ENCODE assay signal across 22 mouse cellular contexts in genomic region chr4:63440262-63440661, GRCm38 (mm10). TPM values are rescaled to one million over a fixed set of nuclear protein-coding genes. Genes with fewer than 3 reads are reported as not detected.
DNase-seq lines count a peak whose midpoint lies in the region; ATAC-seq and TF ChIP-seq lines count a peak whose summit lies in the region.
"Had no signal": no experiment of that assay in that cellular context is flagged by ENCODE, and none has a peak within 500 bp of the region (broad histone marks: within the 10 kb centered on the region; RNA-seq: fewer than 3 reads in every experiment).

No protein-coding gene starts in this region.

- no peak overlapping the region for H3K27ac ChIP-seq in lung, embryonic 14.5 days (ENCODE audit: low read depth)
- H3K27ac ChIP-seq: heart, adult 2 months; hindbrain, embryonic 15.5 days; liver, embryonic 13.5 days; lung, embryonic 15.5 days; midbrain, embryonic 12.5 days; neural tube, embryonic 13.5 days had no signal

- H3K9me3 ChIP-seq in lung, embryonic 14.5 days (ENCODE audit: low read depth, low read length) = no peaks in the 10 kb centered on the region
- H3K9me3 ChIP-seq: hindbrain, embryonic 15.5 days; liver, embryonic 13.5 days; lung, embryonic 15.5 days; midbrain, embryonic 12.5 days; neural tube, embryonic 13.5 days had no signal

- 0 out of 2 replicates have a peak, but pooled peaks cover 10% of the 10 kb centered on the region for H3K4me1 ChIP-seq in lung, embryonic 14.5 days (ENCODE audit: insufficient read depth)
- H3K4me1 ChIP-seq: liver, embryonic 13.5 days had no signal

- no peaks in the 10 kb centered on the region for H3K27me3 ChIP-seq in lung, embryonic 14.5 days (ENCODE audit: insufficient read depth, low read length)
- H3K27me3 ChIP-seq: hindbrain, embryonic 15.5 days; liver, embryonic 13.5 days; lung, embryonic 15.5 days; midbrain, embryonic 12.5 days; neural tube, embryonic 13.5 days had no signal

- H3K4me2 ChIP-seq in lung, embryonic 14.5 days = no peak overlapping the region
- H3K4me2 ChIP-seq: hindbrain, embryonic 15.5 days; liver, embryonic 13.5 days; lung, embryonic 15.5 days; midbrain, embryonic 12.5 days; neural tube, embryonic 13.5 days had no signal

- TF ChIP-seq CTCF in lung, embryonic 14.5 days (IDR thresholded peaks at IDR 0.05; ENCODE audit: low read depth) = no peak

- intact Hi-C loops in left cerebral cortex, postnatal 25 days (cut with DNase I) = no loop called here

- 42% methylated on average over 7 of the region's 7 CpGs for WGBS in lung, embryonic 14.5 days

- ATAC-seq in lung, embryonic 14.5 days (ENCODE audit: insufficient read depth) = peak; percentile 68; the same call in 1 of the 2 replicates
- ATAC-seq: activated CD4-positive, CD25-positive, alpha-beta regulatory T cell, adult 4 months had no signal

- no peak overlapping the region for H3K9ac ChIP-seq in lung, embryonic 14.5 days
- H3K9ac ChIP-seq: hindbrain, embryonic 15.5 days; liver, embryonic 13.5 days; lung, embryonic 15.5 days; midbrain, embryonic 12.5 days; neural tube, embryonic 13.5 days had no signal

- no peak overlapping the region for H3K4me3 ChIP-seq in lung, embryonic 14.5 days (ENCODE audit: low read depth, low read length)
- H3K4me3 ChIP-seq: heart, adult 2 months; hindbrain, embryonic 15.5 days; liver, embryonic 13.5 days; lung, embryonic 15.5 days; midbrain, embryonic 12.5 days; neural tube, embryonic 13.5 days had no signal

- no peaks in the 10 kb centered on the region for H3K36me3 ChIP-seq in lung, embryonic 14.5 days (ENCODE audit: insufficient read depth)
- H3K36me3 ChIP-seq: G1E; hindbrain, embryonic 15.5 days; liver, embryonic 13.5 days; lung, embryonic 15.5 days; midbrain, embryonic 12.5 days; neural tube, embryonic 13.5 days had no signal

- DNase-seq in embryo, embryonic 10 days (ENCODE audit: low spot score) = peak; percentile 31
- DNase-seq in embryo, embryonic 9.5 days (ENCODE audit: extremely low spot score) = no peak
- peak; percentile 67 for DNase-seq in lung, embryonic 14.5 days
- DNase-seq in lung, postnatal 4 days = no peak
- peak; percentile 57 for DNase-seq in forelimb bud, embryonic 11.5 days (ENCODE audit: low read depth, low spot score)
- DNase-seq in retina, postnatal 1 day = peak; percentile 83
- no peak for DNase-seq in layer of hippocampus, adult 9-11 months
- DNase-seq in left cerebral cortex, postnatal 25 days (ENCODE audit: low spot score in 2 of 2) = no peak
- DNase-seq: cerebellum, adult 8-10 months; gastrocnemius, postnatal 25 days; heart, adult 2 months; heart, postnatal 4 days; kidney, adult 18-20 months; layer of hippocampus, postnatal 36 days; liver, embryonic 13.5 days; thymus, postnatal 4 days had no signal

RNA-seq across cellular contexts. Expression of gene Akna, which starts 37.1 kb away (rescaled TPM):
- polyA plus RNA-seq in lung, embryonic 14.5 days (2014; fragmentation: Nextera tagmentation; extraction: Ambion mirVana) = 11.2 and 12.6 TPM in 2 replicates
- total RNA-seq in left cerebral cortex, postnatal 25 days (2021) = 1 to 10 TPM; 2.9 to 3.0 TPM

RNA-seq across cellular contexts. Expression of gene Whrn, which starts 55.5 kb away (rescaled TPM):
- 4.5 and 4.7 TPM in 2 replicates for polyA plus RNA-seq in lung, embryonic 14.5 days (2014; fragmentation: Nextera tagmentation; extraction: Ambion mirVana)
- 10 to 100 TPM; 46.4 TPM for total RNA-seq in left cerebral cortex, postnatal 25 days (2021)
- polyA plus RNA-seq: G1E had no signal

Comparison
In these comparisons a context has a peak if more than half of its experiments do, and no peak if none do; other contexts are left out.
1. DNase-seq: peak in embryo, embryonic 10 days (single experiment), lung, embryonic 14.5 days (single experiment), forelimb bud, embryonic 11.5 days (single experiment) and retina, postnatal 1 day (single experiment); none in embryo, embryonic 9.5 days (single experiment), lung, postnatal 4 days (0 of 2), layer of hippocampus, adult 9-11 months (single experiment) and left cerebral cortex, postnatal 25 days (0 of 2).